Mouse (Mus musculus) right cerebral cortex, postnatal 25 days (tissue): ENCODE data around the gene Myo7a.

ENCODE experiments used
- DNase-seq: peaks from one replicate; pipeline ENCODE4 v3.0.0; 2022

Myo7a gene

GRCm38 (mm10) chr7:98097557-98097956 lies 21.8 kb downstream of the Myo7a start:
- DNase-seq: no peak

DNA sequence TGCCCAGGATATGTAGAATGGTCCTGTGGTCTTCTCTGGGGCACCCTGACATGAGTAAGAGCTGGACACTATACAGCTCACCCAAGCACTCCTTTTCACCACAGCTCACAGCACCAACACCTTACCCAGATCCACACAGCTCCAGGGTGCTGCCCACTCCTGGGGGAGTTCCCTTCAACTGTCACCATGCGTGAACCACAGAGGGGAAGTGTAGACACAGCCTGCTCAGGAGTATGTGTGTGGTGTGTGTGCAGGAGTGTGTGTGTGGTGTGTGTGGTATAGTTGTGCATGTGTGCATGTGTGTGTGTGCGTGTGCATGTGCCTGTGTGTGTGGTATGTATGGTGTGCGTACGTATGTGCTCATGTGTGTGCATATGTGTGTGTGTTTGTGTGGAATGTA lies 23.5 kb downstream of the Myo7a start:
- DNase-seq: no peak

DNA sequence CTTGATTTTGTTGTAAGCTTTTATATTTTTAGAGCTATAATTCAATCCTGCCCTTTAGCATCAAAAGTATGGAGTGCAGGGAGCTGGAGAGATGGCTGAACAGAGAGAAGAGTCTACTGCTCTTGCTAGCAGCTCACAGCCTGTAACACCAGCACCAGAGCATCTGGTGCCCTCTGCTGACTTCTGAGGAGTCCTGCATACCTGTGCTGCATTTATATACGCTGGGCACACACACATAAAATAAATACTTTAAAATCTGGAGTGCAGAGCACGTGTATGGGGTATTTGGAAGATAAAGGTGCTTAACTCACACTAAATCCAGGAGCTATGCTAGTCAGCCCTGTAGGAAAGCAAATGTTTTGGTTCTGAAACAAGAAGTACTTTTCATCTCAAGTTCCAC lies 33.0 kb downstream of the Myo7a start:
- DNase-seq: no peak

DNA sequence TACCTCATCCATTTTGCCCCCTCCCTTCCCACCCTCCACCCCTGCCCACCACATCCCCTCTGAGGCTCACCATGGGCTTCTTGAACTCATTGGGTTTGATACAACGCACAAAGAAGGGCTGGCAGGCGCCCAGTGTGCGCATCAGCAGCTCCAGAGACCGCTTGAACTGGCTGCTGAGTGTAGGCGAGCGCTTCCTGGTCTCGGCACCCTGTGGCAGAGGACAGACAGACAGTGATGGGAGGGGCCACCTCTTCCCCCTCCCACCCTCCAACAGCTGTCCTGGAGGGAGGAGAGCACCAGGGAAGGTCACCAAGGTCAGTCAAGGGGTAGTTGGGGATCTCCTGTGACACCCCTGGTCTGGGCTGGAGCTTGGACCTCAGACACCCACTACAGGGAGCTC lies 34.0 kb downstream of the Myo7a start:
- DNase-seq: no peak

- DNase-seq: no peak
These were observed 34.6 kb downstream of the Myo7a start for GRCm38 (mm10) chr7:98084541-98085293.

- DNase-seq: no peak
These were observed 36.9 kb downstream of the Myo7a start for GRCm38 (mm10) chr7:98082376-98082775.

DNA sequence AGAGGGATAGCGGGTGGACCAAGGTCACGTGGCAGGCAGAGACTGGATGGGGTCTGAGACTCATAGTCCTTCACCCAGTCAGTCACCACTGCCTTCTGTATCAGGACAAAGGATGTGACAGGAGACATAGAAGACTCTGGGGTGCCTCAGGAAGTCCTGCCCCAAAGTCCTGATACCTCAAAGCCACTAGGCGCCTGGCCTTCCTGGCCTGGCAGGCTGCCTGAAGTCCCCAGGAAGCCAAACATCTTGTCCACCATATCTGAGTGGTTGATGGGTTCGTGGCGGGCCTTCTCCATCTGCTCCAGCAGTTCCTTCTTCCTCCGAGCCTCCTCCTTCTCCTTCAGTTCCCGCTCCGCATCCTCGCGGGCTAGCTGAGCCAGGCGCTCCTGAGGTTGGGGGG lies 41.9 kb downstream of the Myo7a start:
- no peak for DNase-seq

DNA sequence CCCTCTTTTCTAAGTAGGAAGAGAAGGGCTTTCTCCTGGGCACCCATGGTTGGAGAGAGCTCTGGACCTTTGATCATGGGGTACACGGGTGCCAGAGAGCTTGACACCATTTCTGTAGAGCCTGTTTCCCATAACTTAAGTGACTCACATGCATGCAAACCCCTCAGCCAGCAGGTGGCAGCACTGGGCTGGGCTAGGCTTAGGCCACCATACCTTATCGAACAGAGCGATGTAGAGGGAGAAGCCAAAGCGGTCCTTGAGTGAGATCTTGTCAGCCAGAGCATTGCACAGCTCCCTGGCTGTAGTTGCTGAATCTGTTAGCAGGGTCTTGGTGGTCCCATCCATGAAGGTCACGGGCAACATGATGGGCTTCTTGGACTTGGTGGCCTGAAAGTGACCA lies 47.7 kb downstream of the Myo7a start:
- DNase-seq: peak; percentile 46

DNA sequence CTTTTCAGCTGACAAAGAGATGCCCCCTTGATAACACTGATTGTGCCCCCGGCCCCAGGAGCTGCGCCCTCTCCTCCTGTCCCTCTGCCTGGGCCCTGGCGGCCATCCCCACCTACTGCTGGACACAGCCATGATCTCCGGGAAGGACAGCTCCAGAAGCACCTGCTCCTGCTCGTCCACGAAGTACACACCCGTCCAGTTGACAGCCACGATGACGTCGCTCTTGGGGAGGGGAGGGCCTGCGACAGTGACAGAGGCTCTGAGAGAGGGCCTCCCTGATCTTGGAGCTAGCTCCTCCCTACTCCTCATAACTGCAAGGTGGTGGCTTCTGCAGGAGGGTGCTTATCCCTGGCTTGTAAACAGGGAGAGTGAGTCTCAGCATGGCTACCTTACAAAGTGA lies 53.1 kb downstream of the Myo7a start:
- no peak for DNase-seq

- peak; percentile 1 for DNase-seq
These were observed 64.4 kb downstream of the Myo7a start for GRCm38 (mm10) chr7:98054942-98055341.

GRCm38 (mm10) chr7:98054461-98054860 lies 64.9 kb downstream of the Myo7a start:
- DNase-seq: peak; percentile 1

GRCm38 (mm10) chr7:98051980-98052379 lies 67.3 kb downstream of the Myo7a start:
- peak; percentile 2 for DNase-seq

DNA sequence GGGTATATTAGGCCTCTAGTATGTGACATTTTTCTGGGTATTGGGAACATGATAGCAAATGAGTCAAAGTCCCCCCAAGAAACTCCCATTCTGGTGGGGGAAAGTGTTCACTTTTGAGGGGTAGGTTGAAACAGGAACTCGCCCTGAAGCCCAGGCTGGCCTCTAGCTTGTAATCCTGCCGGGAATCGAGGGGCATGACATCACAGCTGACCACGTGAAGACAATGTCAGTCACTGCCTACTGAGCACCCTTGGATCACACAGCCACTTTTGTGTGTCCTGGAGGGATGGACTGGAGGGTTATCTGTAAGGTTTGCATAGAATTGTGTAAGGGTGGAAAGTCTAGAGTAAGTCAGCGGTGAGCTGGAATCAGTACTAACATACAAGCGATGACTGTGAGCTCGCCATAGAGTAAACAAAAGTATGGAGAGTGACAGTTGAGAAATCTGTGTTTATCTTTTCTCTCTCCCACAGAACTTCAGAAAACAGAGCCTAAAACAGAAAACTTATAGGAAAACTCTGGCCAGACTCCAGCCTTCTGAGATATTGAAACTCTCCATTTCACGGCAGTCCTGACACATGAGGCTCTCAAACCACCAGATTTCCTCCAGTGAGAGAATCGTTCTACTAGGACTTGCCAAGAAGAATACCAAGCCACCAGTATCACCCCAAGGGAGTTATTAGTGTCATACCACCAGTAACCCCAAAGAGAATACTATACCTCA lies 71.1 kb downstream of the Myo7a start:
- DNase-seq: no peak

- no peak for DNase-seq
These were observed 116.7 kb downstream of the Myo7a start for GRCm38 (mm10) chr7:98002617-98003016.
